Mouse (Mus musculus): ENCODE results near the gene Olfr1322. TPM values are rescaled to one million over a fixed set of nuclear protein-coding genes. Genes with fewer than 3 reads are reported as not detected.

Olfr1322 gene
- polyA plus RNA-seq (2015; fragmentation: Nextera tagmentation; extraction: Ambion mirVana): not detected in 2 replicates

- H3K27ac ChIP-seq (replicated peaks): no peak within 1 kb of the TSS
- no peak within 1 kb of the TSS for H3K4me3 ChIP-seq
- no peaks in the 10 kb centered on the region for H3K27me3 ChIP-seq
- no peak for ATAC-seq (ENCODE audit: low FRiP score, low read depth)
- H3K9me3 ChIP-seq: no peaks in the 10 kb centered on the region
- H3K36me3 ChIP-seq: no peaks in the 10 kb centered on the region
- no peak within 1 kb of the TSS for H3K9ac ChIP-seq
- H3K4me1 ChIP-seq (replicated peaks): no peaks in the 10 kb centered on the region
- WGBS: 84% methylated on average over 2 of the region's 2 CpGs
- H3K4me2 ChIP-seq: no peak within 1 kb of the TSS
Observed at GRCm38 (mm10) chrX:49891383-49891782, at the start of gene Olfr1322. Gene Olfr1322 (minus strand): TSS chrX:49891483.

GRCm38 (mm10) chrX:49877651-49878349, 13.5 kb downstream of the Olfr1322 start:
- Histone ChIP-seq H3K27ac (replicated peaks) (no peak overlapping the region), H3K4me1 (replicated peaks) (no peaks in the 10 kb centered on the region), H3K27me3 (no peaks in the 10 kb centered on the region), H3K36me3 (no peaks in the 10 kb centered on the region), H3K9me3 (no peaks in the 10 kb centered on the region), H3K4me2 (no peak overlapping the region), H3K9ac (no peak overlapping the region), H3K4me3 (no peak overlapping the region)
- WGBS: 71% methylated on average over 4 of the region's 4 CpGs
- no peak for ATAC-seq (ENCODE audit: low FRiP score, low read depth)

Other genes starting within 250 kb of the Olfr1322 start
- gene Olfr1320, start 219.2 kb downstream of the Olfr1322 start, polyA plus RNA-seq (2015; fragmentation: Nextera tagmentation; extraction: Ambion mirVana): not detected in 2 replicates
- gene Olfr1321, start 156.4 kb downstream of the Olfr1322 start, polyA plus RNA-seq (2015; fragmentation: Nextera tagmentation; extraction: Ambion mirVana): not detected in 2 replicates
- gene Igsf1, start 93.7 kb downstream of the Olfr1322 start, polyA plus RNA-seq (2015; fragmentation: Nextera tagmentation; extraction: Ambion mirVana): 11.2 and 12.5 TPM in 2 replicates
- gene Olfr1323, start 127.9 kb upstream of the Olfr1322 start, polyA plus RNA-seq (2015; fragmentation: Nextera tagmentation; extraction: Ambion mirVana): not detected in 2 replicates